Mouse (Mus musculus) left cerebral cortex, adult 8-10 months (tissue): ENCODE data around the gene Gm6993. TPM values are rescaled to one million over a fixed set of nuclear protein-coding genes. Genes with fewer than 3 reads are reported as not detected.

Source experiments
- DNase-seq, 2 experiments: peaks; one replicate each; pipeline ENCODE4 v3.0.0; 2022; ENCODE audit warnings: low spot score in 2 of 2
- total RNA-seq, 4 experiments: library from RNA; stranded (reverse); gene quantifications; 2 replicates each; pipeline ENCODE4 v1.2.4; 2022

Gene Gm6993
- total RNA-seq, 4 experiments from 2014 or later, result not detected

GRCm38 (mm10) chr12:31271361-31272011 lies 30.9 kb downstream of the Gm6993 start:
- no peak for DNase-seq

GRCm38 (mm10) chr12:31272012-31272735 lies 31.6 kb downstream of the Gm6993 start:
- DNase-seq, result no peak

- no peak for DNase-seq
These were observed 32.3 kb downstream of the Gm6993 start for GRCm38 (mm10) chr12:31272846-31273245.

GRCm38 (mm10) chr12:31273646-31274045 lies 33.1 kb downstream of the Gm6993 start:
- DNase-seq, result no peak

- DNase-seq, result no peak
These were observed 34.8 kb downstream of the Gm6993 start for GRCm38 (mm10) chr12:31275411-31275810.

- DNase-seq, result no peak
These were observed 37.7 kb downstream of the Gm6993 start for GRCm38 (mm10) chr12:31278270-31278669.

- no peak for DNase-seq
These were observed 39.7 kb downstream of the Gm6993 start for GRCm38 (mm10) chr12:31280318-31280717.

- no peak for DNase-seq
These were observed 40.6 kb downstream of the Gm6993 start for GRCm38 (mm10) chr12:31281100-31281591.

GRCm38 (mm10) chr12:31282241-31282640 lies 41.7 kb downstream of the Gm6993 start:
- DNase-seq, result no peak

- no peak for DNase-seq
These were observed 42.6 kb downstream of the Gm6993 start for GRCm38 (mm10) chr12:31283131-31283530.

- DNase-seq, result no peak
These were observed 43.1 kb downstream of the Gm6993 start for GRCm38 (mm10) chr12:31283617-31284136.

GRCm38 (mm10) chr12:31289046-31289445 lies 48.5 kb downstream of the Gm6993 start:
- DNase-seq, result no peak

Other genes with a start within 250 kb of the Gm6993 start
- gene Fam110c, start 166.9 kb upstream of the Gm6993 start, total RNA-seq, result not detected
- gene Lamb1, start 24.5 kb downstream of the Gm6993 start, total RNA-seq, result 10 to 100 TPM; 15.4 to 17.6 (median 16.8) TPM
- gene Dld, start 110.7 kb downstream of the Gm6993 start, total RNA-seq, result 100 to 1,000 TPM; 102 to 109 (median 106) TPM
- under 1 TPM in 3 of 4 experiments, not detected in 1; 0.15 to 0.23 (median 0.18) TPM for gene Slc26a3, start 150.1 kb downstream of the Gm6993 start, total RNA-seq